Mouse (Mus musculus): ENCODE results near the gene AC134908.4.
"Not testable (repeated sequence)": the region's sequence is repeated elsewhere in the genome, so short reads cannot be mapped to it uniquely, and the experiment has no call there.

AC134908.4 gene

GRCm38 (mm10) chr17:25781339-25781738 is 14.1 kb downstream of the AC134908.4 start:
- no peak for ATAC-seq (ENCODE audit: insufficient number of reproducible peaks, low FRiP score, low TSS enrichment)

DNA sequence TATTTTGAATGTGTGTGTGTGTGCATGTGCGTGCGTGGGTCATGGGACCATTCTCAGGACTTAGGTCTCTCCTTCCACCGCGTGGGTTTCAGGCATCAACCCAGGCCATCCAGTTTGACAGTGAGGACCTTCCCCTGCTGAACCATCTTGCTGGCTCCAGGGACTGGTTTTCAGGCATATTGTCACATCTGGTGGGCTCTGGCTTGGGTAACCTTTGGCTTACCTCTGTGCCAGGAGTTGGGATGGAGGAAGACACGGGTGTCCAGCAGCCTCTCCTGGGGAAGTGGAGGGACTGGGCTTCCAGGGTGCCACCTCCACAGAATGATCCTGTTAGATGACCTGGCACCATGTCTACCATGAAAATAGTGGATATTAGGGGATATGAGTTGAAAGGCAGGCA is 17.5 kb downstream of the AC134908.4 start:
- ATAC-seq (ENCODE audit: insufficient number of reproducible peaks, low FRiP score, low TSS enrichment): no peak

- no peak for ATAC-seq (ENCODE audit: insufficient number of reproducible peaks, low FRiP score, low TSS enrichment)
These were observed 20.0 kb downstream of the AC134908.4 start for GRCm38 (mm10) chr17:25775318-25776062.

GRCm38 (mm10) chr17:25773549-25774120 is 21.8 kb downstream of the AC134908.4 start, which contains the start of gene Narfl:
Gene Narfl (plus strand): TSS chr17:25773776.
- ATAC-seq (ENCODE audit: insufficient number of reproducible peaks, low FRiP score, low TSS enrichment): peak; percentile 89; the same call in 1 of the 2 replicates

DNA sequence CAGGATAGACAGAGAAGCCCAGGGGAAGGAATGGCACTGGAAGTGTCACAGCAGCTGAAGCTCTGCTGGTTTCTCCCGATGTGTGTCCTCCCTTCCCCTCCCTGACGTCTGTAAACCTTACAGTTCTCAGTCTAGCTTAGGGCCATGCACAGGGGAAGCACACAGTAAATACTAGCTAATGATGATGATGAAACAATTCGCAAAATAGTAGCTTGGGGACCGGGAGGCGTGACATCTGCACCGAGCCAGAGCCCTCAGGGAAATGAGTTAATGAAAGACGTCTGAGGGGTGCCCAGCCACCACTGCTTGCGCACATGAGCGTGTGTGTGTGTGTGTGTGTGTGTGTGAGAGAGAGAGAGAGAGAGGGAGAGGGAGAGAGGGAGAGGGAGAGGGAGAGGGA is 26.1 kb downstream of the AC134908.4 start:
- ATAC-seq (ENCODE audit: insufficient number of reproducible peaks, low FRiP score, low TSS enrichment): no peak

GRCm38 (mm10) chr17:25765886-25766285 is 29.6 kb downstream of the AC134908.4 start:
- no peak for ATAC-seq (ENCODE audit: insufficient number of reproducible peaks, low FRiP score, low TSS enrichment)

GRCm38 (mm10) chr17:25762591-25762990 is 32.9 kb downstream of the AC134908.4 start:
- no peak for ATAC-seq (ENCODE audit: insufficient number of reproducible peaks, low FRiP score, low TSS enrichment)

- ATAC-seq (ENCODE audit: insufficient number of reproducible peaks, low FRiP score, low TSS enrichment): no peak
These were observed 33.9 kb downstream of the AC134908.4 start for GRCm38 (mm10) chr17:25761561-25761970.

DNA sequence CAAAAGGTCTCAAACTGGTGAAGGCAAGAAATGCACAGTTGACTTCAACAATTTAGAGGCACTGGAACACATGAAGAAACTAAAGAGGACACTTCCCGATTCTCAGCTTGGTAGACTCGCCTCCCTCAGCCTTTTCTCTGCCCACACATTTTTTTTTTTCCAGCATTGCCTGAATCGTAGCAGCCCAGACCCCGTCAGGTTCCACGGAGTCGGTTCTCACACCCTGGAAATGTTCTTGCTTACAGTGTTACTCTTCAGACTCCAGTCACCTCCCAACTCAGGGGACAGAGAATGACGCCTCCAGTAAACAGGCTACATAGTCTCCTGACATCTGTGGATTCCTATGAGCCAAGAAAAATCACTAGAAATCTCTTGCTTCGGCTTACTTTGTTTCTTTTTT is 35.3 kb downstream of the AC134908.4 start:
- ATAC-seq (ENCODE audit: insufficient number of reproducible peaks, low FRiP score, low TSS enrichment): no peak

DNA sequence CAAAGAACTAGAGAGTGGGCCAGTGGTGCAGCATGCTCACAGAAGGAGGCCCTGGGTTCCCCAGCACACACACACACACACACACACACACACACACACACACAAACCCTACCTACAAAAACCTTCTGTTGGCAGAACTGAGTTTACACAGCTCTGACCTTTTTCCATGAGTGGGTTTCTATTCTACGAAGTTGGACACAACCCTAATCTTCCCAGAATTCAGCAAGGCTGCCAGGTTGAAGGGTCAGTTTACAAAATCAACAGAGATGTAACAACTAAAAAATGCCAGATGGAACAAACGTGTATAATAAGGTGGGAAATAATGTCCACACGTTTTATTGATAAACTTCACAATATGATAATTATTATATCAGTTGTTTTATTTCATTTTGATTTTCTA is 37.8 kb downstream of the AC134908.4 start:
- no peak for ATAC-seq (ENCODE audit: insufficient number of reproducible peaks, low FRiP score, low TSS enrichment)

- ATAC-seq (ENCODE audit: insufficient number of reproducible peaks, low FRiP score, low TSS enrichment): no peak
These were observed 38.8 kb downstream of the AC134908.4 start for GRCm38 (mm10) chr17:25756378-25757242.

DNA sequence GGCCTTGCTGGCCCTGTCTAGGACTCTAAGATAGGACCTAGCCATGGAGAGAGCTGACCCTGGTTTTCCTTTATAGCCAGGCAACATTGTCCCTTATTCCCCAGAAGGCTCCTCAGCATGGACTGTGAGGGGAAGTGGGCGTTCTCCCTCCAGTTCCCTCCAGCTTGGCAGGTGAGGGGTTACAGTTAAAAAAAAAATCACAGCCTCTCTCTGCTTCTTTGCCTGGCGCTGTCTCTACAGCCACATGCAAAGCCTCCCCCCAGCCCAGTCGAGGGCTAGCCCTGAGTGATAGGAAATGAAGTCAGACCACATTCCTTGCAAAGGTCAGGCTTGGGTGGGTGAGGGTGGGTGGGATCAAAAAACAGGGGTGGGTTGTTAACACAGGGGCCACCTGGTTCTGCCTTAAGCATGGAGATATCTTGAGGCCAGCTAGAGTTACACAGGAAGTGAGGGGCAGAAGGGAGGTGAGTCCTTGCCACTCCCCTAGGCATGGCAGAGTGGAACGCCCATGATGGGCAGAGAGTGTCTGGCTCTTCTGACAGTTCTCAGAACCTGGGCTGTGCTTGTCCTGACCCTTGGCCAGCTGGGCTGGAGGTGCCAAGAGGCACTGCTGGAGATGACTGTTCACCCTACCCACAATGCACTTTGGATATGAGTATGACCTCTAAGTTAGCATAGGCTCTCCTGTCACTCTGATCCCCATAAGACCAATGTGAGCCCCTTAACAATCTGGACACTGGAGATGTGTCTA is 39.7 kb downstream of the AC134908.4 start:
- no peak for ATAC-seq (ENCODE audit: insufficient number of reproducible peaks, low FRiP score, low TSS enrichment)

DNA sequence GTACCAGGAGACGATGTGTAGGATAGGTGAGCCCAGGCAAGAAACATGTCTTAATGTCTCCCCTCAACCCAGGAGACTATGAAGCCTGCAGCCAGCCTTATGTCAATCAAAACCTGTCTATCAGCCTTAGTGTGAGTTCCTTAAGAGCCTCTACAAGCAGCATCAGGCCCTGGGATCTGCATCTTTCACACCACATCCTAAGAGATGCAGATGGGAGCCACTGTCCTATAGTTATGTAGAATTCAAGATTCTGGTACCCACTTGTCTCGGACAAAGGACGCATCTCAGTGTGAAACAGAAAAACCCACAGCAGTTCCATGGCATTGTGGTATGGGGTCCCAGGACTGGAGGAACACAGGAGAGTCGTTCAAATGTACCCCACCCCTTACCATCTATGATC is 40.4 kb downstream of the AC134908.4 start:
- no peak for ATAC-seq (ENCODE audit: insufficient number of reproducible peaks, low FRiP score, low TSS enrichment)

DNA sequence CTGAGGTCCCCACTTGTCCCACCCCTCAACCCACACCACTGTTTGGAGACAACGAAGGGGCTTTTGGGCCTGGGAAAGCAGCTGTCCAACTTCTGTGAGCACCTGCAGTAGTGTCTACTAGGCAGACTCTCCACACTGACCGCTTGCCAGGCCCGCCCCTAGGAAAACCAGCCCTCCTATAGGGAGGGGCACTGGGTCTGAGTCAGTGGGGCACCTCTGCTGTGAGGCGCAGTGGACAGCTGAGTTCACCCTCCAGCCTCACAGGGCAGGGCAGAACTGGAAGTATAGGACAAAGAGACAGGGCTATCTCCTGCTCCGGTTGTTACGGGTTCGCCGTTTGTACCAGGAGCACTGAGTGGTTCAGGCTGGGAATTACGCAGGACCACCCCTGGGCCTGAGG is 41.2 kb downstream of the AC134908.4 start, which contains the start of gene Msln:
Gene Msln (minus strand): TSS at position 138 of the 400 bp plus-strand sequence.
- no peak for ATAC-seq (ENCODE audit: insufficient number of reproducible peaks, low FRiP score, low TSS enrichment)

DNA sequence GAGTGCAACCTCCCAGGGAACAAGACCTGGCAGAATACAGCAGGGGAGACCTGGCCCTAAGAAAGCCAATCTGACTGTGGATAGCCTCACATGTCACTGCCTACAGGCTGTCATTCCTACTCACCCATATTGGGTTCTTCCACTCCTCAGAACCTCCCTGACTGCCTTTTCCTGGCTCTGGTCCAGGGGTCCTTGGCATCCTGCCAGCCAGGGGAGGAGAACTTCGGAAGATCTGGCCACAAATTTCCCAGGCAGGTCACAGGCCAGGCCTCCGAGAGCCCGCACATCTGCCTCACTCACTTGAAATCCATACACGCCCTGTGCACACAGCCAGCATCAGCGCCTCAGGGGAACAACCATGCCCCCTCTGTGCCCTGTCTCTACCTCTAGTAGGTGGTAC is 44.0 kb downstream of the AC134908.4 start:
- ATAC-seq (ENCODE audit: insufficient number of reproducible peaks, low FRiP score, low TSS enrichment): no peak

- no peak for ATAC-seq (ENCODE audit: insufficient number of reproducible peaks, low FRiP score, low TSS enrichment)
These were observed 46.1 kb downstream of the AC134908.4 start for GRCm38 (mm10) chr17:25749314-25749713.

DNA sequence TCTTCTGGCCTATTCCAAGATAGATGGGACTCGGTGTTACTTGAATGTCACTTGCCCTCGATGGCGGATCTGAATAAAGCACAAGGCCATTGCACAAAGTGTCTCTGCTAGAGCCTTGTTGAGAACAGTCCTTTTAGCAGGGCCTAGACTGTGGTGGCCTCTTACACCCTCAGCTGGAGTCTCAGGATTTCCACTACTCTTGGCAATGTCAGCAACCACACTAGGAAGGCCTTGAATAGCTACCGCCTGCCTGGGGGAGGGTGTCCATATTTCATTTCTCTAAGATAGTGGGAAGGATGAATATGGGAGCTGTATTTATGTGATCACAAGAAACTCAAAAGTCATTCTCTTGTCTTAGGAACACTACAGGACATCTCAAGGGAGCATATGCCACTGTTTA is 47.2 kb downstream of the AC134908.4 start:
- ATAC-seq (ENCODE audit: insufficient number of reproducible peaks, low FRiP score, low TSS enrichment): no peak

- no peak for ATAC-seq (ENCODE audit: insufficient number of reproducible peaks, low FRiP score, low TSS enrichment)
These were observed 51.1 kb downstream of the AC134908.4 start for GRCm38 (mm10) chr17:25744311-25744710.

DNA sequence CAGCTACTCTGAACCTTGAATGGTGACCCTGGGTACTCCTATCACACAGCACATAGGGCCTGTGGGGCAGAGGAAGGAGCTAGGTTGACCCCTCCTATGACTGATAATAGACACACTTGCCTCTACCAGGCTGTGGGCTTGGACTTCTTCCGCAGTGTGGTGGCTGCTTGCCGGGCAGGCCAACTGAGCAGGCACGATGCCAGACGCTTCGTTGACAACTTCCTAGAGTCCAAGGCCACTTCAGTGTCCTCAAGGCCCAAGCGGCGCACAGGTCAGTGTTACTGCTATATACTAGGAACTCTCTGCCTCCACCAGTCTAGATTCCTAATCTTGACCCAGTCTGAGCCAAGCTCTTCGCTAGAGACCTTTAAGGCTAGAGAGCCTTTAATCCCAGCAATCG is 51.6 kb downstream of the AC134908.4 start:
- ATAC-seq (ENCODE audit: insufficient number of reproducible peaks, low FRiP score, low TSS enrichment): no peak

DNA sequence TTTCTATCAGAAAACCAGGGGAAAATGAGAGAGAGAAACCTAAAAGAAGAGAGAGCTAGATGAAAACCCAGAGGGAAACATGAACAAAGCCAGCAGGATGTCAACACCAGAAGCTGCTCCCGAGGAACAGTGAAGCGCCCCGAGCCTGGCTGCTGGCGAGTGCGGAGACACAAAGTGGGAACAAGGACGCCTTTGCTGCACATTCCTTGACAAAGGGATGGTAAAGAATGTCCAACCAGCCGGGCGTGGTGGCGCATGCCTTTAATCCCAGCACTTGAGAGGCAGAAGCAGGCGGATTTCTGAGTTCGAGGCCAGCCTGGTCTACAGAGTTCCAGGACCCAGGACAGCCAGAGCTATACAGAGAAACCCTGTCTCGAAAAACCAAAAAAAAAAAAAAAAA is 54.0 kb downstream of the AC134908.4 start:
- ATAC-seq (ENCODE audit: insufficient number of reproducible peaks, low FRiP score, low TSS enrichment): not testable (repeated sequence)
